Mouse (Mus musculus) olfactory bulb, adult 2 months (tissue): ENCODE measurements around the gene Masp2. TPM values are rescaled to one million over a fixed set of nuclear protein-coding genes. Genes with fewer than 3 reads are reported as not detected.
A peak's percentile ranks its signal among the peaks of the same experiment; 100 is the strongest.

Experiments
- H3K27ac ChIP-seq: fragments of 200-500 bp; 2 replicates; pipeline ENCODE4 v1.5.1; 2012; ENCODE audit warnings: low read depth, low read length; ENCODE audit not compliant: insufficient read depth
- H3K4me1 ChIP-seq: fragments of 200-500 bp; 2 replicates; pipeline ENCODE4 v1.6.1; 2012; ENCODE audit warnings: low read length; ENCODE audit not compliant: control insufficient read depth, insufficient read depth
- H3K4me3 ChIP-seq: fragments of 200-500 bp; 2 replicates; pipeline ENCODE4 v1.5.1; 2012; ENCODE audit warnings: mild to moderate bottlenecking, low read depth, low read length, moderate library complexity; ENCODE audit not compliant: insufficient read depth
- CTCF ChIP-seq: fragments of 200-500 bp; IDR thresholded peaks from 2 replicates; pipeline ENCODE4 v1.5.1; 2012; ENCODE audit warnings: low read depth, mild to moderate bottlenecking, low read length, moderate library complexity; ENCODE audit not compliant: insufficient read depth
- POLR2A ChIP-seq: fragments of 200-500 bp; IDR thresholded peaks from 2 replicates; pipeline ENCODE4 v1.6.1; 2012; ENCODE audit warnings: mild to moderate bottlenecking, low read depth, low read length, moderate library complexity; ENCODE audit not compliant: insufficient read depth
- WGBS: fragments of 180-500 bp; shearing (Covaris S2); methylation state at CpG from one replicate; pipeline ENCODE4 v1.1.7; 2018; 5-methylcytosine and 5-hydroxymethylcytosine counted together
- polyA plus RNA-seq: library from polyadenylated mRNA; stranded (reverse); fragments of >200 nt; gene quantifications from 2 replicates; pipeline ENCODE4 v1.2.4, GENCODE M21; 2012; ENCODE audit warnings: low replicate concordance; ENCODE audit not compliant: missing spikeins, insufficient read depth, insufficient read length

The Masp2 gene
- polyA plus RNA-seq, 1 experiment = not detected

DNA sequence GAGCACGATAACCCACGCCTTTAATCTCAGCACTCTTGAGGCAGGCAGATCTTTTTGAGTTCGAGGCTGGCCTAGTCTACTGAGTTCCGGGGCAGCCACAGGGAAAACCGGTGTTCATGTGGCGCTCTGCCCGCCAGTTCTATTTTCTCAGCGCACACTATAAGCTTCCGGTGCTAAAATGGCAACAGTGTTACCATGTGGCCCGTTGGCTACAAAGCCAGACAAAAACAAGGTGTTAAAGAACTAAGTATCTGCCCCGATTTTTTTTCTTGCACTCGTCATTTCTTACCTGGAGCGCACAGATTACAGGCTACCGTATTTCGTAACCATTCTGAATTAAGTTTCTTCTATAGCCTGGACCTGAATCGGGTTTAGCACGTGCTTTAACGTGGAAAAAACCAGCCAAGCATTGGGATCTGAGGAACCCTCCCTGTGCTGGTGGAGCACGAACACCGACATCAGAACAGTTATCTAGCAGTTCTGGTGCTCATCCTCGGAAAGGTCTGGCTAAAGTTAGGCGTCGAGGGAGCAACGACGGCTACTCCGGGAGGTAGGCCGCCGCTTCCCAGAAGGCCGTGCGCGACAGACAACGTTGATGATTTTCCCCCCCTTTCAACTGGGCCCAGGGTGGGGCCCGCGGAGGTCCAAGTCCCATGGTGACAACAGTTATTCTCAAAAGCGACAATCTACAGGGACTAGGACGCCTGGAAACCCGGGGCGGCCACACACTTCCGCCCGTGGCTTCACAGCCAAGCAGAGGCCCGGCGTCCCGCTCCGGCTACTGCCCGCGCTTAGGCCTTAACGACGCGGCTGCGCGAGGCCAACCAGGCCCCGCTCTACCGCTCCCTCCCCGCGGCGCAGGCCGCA, 23.6 kb downstream of the Masp2 start:
- Histone ChIP-seq H3K27ac (peak overlapping the region; percentile 88), H3K4me1 (peaks cover 11% of the 10 kb centered on the region; the same call in 1 of the 2 replicates), H3K4me3 (peak overlapping the region; percentile 84)
- TF ChIP-seq CTCF (no peak), POLR2A (no peak)
- WGBS = under 1% methylated on average over 57 of the region's 57 CpGs

DNA sequence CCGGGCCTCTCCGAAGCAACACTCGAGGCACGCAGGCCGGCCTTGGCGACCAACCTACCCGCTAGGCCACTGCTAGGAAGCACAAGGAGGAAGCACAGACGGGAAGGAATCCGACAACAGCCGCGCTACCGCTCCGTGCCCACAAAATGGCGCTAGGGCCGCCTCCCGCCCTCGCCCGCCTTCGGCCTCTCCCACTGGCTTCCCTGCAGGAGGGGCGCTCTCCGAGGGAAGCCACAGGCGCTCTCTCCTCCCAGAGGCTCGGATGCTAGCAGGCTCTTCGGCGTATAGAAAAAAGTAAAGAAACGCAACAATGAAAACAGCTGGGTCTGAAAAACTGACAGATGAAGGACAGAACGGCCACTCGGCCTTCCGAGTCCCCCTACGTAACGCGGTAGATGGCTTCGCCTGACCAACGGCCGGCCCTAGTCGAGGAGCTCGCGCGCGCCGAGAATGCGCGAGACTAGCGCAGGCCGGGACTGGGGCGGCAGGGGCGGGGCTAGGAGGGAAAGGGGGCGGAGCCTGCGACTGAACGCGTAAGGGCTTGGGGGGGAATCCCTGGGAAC, 24.4 kb downstream of the Masp2 start, which contains the start of gene Tardbp:
Gene Tardbp (minus strand): TSS at position 397 of the 563 bp plus-strand sequence.
- Histone ChIP-seq H3K27ac (peak within 1 kb of the TSS; percentile 88), H3K4me1 (peaks cover 11% of the 10 kb centered on the region; the same call in 1 of the 2 replicates), H3K4me3 (peak within 1 kb of the TSS; percentile 84)
- TF ChIP-seq CTCF (no peak), POLR2A (peak; percentile 73)
- WGBS = under 1% methylated on average over 51 of the region's 51 CpGs

DNA sequence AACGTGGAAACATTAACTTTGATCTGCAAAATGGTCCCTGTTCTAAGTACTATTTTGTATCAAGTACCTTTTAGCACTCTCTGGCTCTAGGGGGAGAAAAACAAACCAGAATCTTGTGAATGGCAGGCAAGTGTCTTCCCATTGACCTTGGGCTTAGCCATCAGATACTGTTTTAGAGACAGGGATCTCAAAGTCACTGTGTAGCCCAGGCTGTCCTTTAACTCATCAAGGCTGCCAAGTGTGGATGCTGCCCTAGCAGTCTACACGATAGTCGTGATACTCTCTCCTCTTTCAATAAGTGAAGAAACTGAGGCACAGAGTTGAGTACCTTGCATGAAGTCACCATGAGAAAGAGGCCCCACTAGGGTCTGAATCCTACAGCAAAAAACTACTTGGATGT, 24.9 kb downstream of the Masp2 start:
- no peak overlapping the region for H3K27ac ChIP-seq
- H3K4me3 ChIP-seq = no peak overlapping the region
- TF ChIP-seq CTCF (no peak), POLR2A (no peak)
- H3K4me1 ChIP-seq = peaks cover 11% of the 10 kb centered on the region; the same call in 1 of the 2 replicates
- 65% methylated on average over 3 of the region's 3 CpGs for WGBS

DNA sequence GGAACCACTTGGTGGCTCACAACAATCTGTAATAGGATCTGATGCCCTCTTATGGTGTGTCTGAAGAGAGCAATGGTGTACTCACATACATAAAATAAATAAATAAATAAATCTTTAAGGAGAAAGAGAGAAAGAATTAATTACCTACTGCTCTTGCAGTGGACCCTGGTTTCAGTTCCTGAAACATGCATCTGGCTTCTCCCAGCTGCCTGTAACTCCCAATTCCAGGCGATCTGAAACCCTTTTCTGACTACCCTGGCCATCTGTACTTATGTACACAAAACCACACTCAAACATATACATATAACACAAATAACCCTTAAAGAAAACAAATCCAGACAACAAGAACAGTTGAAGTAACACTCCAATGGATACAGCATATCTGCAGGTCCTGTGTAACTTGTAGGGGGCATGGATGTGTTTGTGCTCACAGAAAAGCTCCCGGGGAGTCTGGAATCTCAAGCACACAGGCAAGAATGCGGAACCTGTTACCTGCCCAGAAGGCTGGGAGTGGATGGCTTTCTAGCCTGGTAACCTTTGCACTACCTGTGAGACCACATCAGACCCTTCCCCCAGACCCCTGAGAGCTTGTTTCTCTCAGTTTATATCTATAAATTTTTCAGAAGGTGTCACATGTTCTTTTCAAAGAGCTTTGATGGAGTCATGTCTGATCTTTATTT, 29.8 kb downstream of the Masp2 start:
- Histone ChIP-seq H3K4me1 (no peaks in the 10 kb centered on the region), H3K27ac (no peak overlapping the region), H3K4me3 (no peak overlapping the region)
- TF ChIP-seq POLR2A (no peak), CTCF (no peak)
- 81% methylated on average over 3 of the region's 3 CpGs for WGBS

DNA sequence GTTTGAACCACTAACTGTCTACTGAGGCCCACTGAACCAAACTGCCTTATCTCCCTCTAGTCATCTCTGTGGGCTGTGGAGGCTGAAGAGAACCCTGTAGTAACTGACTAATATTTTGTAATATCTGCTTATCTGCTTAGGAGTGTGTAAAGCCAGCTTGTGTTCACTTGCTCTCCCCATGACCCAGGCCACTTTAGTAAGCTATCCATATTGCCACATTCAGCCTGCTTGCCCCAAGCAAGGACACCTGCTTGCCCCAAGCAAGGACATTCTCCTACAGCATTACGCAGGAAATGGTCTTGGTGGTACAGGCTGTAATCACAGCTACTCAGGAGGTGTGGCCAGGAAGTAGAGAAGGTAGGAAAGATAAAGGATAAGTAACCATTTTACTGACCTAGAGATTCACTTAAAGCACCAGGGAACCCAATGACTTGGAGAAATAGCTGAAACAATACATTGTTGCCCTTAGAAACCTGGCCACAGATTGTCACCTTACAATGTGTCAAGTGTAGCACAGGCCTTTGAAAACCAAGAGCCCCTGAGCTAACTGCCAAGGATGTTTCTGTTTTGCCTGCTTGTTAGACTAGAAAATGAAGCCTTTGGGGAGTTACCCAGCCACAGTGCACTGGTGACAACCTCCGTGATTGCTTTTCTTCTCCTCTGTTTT, 31.2 kb downstream of the Masp2 start:
- 80% methylated on average over 2 of the region's 2 CpGs for WGBS

DNA sequence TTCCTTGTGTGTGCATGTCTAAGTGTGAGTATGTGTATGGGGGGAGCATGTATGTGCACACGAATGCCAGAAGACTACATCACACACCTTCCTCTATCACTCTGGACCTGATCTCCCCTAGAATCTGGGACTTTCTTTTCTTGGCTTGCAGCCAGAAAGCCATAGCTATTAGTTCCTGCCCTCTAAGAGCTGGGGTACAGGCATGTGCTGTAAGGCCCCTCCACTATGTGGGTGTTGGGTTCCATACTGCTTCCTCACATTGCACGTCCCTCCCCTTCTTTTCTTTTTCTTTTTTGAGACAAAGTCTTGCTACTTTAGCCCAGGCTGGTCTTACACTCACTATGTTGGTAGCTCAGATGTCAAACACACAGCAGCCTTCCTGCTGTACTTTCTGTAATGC, 33.0 kb downstream of the Masp2 start:
- WGBS = 83% methylated on average over 2 of the region's 2 CpGs
- Histone ChIP-seq H3K4me1 (no peaks in the 10 kb centered on the region), H3K27ac (no peak overlapping the region), H3K4me3 (no peak overlapping the region)
- TF ChIP-seq CTCF (no peak), POLR2A (no peak)

More for the DNA sequence above, 31.2 kb downstream of the Masp2 start:
- no peak for TF ChIP-seq POLR2A
- no peak for TF ChIP-seq CTCF
- H3K4me3 ChIP-seq = no peak overlapping the region
- no peaks in the 10 kb centered on the region for H3K4me1 ChIP-seq
- no peak overlapping the region for H3K27ac ChIP-seq

DNA sequence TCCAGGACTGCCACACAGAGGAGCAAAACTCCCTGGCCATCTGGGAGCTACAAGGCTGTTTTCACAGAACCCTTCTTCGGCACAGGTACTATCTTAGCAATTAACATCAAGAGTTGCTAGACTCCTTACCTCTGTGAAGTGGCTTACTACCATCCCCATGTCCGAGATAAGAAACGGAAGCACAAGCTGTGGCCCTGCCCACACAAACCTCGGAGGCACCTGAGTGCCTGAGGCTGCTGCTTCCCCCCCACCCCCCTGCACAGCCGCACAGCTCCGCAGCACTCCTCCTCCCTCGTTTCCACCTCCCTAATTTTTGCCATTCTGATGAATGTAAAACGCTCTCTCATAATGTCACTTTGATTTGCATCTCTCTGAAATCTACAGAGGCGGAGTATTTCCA, 35.9 kb downstream of the Masp2 start:
- 41% methylated on average over 9 of the region's 9 CpGs for whole genome bisulfite sequencing
- no peak for TF ChIP-seq CTCF
- TF ChIP-seq POLR2A = no peak
- no peak overlapping the region for H3K4me3 ChIP-seq
- no peak overlapping the region for H3K27ac ChIP-seq
- H3K4me1 ChIP-seq = no peaks in the 10 kb centered on the region

DNA sequence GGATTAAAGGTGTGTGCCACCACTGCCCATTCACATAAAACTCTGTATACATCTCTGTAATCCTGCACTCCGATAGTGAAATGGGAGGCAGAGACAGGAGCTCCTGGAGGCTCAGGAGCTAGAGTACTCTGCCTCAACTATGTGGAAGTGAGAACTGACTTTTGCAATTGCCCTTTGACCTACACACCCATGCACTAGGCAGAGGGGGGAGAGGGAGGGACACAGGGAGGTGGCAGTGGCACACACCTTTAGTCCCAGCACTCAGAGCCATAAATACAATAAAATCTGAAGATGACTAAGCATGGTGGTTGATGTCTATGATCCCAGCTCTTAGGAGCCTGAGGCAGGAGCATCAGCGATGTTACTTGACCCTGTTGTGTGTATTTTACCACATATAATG, 37.1 kb downstream of the Masp2 start:
- Histone ChIP-seq H3K4me3 (no peak overlapping the region), H3K4me1 (peaks cover 4% of the 10 kb centered on the region), H3K27ac (no peak overlapping the region)
- 95% methylated on average over 2 of the region's 2 CpGs for WGBS
- TF ChIP-seq CTCF = no peak
- no peak for TF ChIP-seq POLR2A

DNA sequence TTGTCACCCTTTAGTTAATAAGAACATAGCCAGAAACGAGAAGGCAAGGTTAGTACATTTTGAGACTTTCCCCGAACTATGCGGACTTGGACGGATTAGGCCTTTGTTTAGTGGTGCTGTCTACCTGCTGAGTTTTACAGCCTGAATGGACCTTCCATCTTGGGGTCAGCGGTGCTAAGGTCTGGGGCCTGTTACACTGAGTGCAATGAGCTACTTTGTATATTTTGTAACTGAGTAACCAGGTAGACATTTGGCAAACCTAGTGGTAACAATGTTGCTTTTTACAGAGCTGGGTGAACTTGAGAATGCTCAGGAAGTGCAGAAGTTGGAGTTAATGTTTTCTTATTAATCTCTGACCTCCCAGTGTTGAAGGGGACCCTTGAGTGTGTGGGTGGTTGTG, 38.8 kb downstream of the Masp2 start:
- TF ChIP-seq CTCF (no peak), POLR2A (no peak)
- H3K27ac ChIP-seq = no peak overlapping the region
- 82% methylated on average over 5 of the region's 5 CpGs for WGBS

More for the DNA sequence above, 38.8 kb downstream of the Masp2 start:
- Histone ChIP-seq H3K4me1 (peaks cover 4% of the 10 kb centered on the region), H3K4me3 (no peak overlapping the region)
